Mouse (Mus musculus) cerebellum, adult 8-10 months (tissue): Measurements from ENCODE around the gene Lrch1.

Experiments used
- DNase-seq: peaks from one replicate; pipeline ENCODE4 v3.0.0; 2022

Lrch1 gene

DNA sequence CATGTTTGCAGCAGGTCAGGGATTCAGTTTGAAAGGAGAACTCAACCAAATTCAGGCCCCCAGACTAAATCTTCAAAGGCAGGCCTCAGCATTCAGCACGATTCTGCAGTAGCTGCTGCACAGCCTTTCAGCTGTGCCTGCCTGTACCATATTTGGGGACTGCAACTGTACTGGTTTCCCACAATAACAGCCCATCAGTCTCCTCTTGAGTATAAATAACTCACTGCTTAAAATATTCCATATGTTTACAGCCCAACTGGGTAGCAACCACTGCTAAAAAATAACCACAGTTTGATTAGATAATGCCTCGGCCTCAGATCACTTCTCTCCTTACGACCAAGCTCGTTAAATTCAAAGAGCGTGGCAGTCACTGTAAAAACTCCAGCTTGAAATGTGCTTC lies 101.0 kb downstream of the Lrch1 start:
- no peak for DNase-seq

DNA sequence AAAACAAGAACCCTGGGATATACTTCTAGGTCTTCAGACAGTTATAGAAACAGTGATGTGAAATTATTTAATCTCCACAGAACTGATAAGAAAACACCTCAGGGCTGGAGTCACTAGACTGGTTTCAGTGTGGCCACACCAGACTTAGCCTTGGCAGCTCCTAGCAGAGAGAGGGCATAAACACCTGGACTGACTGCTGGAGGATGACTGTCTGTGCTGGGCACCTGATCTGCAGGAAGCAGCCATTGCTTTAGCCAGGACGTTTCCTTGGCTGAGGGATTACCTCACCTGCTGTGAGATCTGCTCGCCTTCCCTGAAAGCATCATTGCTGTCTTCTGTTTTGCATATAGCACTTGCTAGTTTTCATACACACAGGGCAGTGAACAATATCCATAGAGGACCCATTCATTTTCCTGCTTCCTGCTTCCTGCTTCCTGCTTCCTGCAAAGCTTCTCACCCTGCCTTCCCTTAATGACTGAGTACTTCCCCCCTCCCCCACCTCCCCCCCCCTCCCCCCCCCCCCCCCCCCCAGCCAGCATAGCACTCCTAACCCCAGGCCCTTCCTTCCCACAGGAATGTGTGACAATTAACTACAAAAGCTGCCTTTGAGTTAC lies 101.9 kb downstream of the Lrch1 start:
- DNase-seq: no peak

DNA sequence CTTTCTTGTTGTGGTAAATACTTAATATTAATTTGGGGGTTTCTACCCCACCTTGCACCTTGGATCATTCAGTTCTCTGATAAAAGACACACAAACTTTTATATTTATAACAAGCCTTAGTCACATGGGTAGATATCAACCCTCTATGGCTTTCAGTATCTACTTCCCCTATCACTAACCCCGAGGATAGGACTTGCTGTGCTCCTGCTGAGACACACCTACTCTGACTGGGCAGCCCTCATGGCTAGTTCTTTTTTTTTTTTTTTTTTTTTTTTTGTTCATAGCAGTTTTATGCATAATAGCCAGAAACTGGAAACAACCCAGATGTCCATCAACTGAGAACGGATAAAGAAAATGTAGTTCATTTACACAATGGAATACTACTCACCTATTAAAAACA lies 106.0 kb downstream of the Lrch1 start:
- no peak for DNase-seq

- no peak for DNase-seq
Observed at GRCm38 (mm10) chr14:74841297-74841696, 106.4 kb downstream of the Lrch1 start.

- DNase-seq: no peak
Observed at GRCm38 (mm10) chr14:74840820-74841219, 106.9 kb downstream of the Lrch1 start.

DNA sequence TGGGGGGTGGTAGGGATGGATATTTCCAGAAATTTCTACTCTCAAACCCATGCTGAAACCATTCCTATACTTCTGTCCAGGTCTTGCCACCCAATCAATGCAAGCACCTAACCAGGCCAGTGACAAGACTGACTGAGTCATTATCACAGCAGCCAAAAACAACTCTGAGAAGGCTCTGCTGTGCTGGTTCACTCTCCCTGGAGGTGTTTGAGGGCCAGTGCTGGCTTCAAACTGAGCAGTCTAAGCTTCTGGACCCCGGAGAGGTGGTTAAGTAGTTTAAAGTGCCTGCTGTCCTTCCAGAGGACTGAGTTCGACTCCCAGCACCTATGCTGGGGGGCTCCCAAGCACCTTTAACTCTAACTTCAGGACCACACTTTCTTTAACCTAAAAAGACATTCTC lies 107.3 kb downstream of the Lrch1 start:
- DNase-seq: no peak

DNA sequence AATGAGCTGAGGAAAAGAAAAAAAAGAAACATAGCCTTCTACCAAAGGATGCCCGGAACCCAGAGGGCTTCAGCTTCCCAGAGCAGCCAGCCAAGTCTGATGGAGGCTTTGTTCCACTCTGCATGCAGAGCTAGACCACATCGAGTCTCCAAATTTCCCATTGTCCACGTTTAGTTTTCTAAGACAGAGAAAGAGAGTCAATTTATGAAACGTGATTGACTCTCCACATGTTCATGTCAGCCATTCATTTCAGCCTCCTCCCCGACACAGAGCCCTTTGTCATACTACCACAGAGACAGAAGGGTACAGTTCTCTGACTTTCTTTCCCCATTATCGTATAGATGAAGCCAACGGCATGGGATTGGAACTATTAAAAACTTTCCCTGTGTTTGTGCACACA lies 108.9 kb downstream of the Lrch1 start:
- DNase-seq: no peak

DNA sequence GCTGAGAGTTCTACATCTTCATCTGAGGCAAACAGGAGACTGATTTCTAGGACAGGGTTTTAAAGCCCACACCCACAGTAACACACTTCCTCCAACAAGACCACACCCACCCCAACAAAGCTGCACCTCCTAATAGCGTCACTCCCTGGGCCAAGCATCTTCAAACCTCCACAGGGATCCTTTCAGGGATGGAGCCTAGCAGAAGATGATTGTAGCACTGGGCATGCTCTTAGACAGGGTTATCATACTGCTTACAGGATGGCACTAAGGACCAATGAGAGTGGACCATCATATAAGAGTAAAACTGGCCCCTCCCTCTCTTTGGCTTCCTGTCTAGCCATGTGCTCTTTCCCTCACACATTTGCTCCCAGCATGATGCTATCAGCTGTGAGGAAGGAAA lies 112.7 kb downstream of the Lrch1 start:
- DNase-seq: no peak

- DNase-seq: no peak
Observed at GRCm38 (mm10) chr14:74834215-74834614, 113.5 kb downstream of the Lrch1 start.

GRCm38 (mm10) chr14:74831653-74832052 lies 116.0 kb downstream of the Lrch1 start:
- DNase-seq: no peak

GRCm38 (mm10) chr14:74831050-74831449 lies 116.6 kb downstream of the Lrch1 start:
- no peak for DNase-seq

GRCm38 (mm10) chr14:74830591-74830990 lies 117.1 kb downstream of the Lrch1 start:
- DNase-seq: no peak

- no peak for DNase-seq
Observed at GRCm38 (mm10) chr14:74822757-74823680, 124.7 kb downstream of the Lrch1 start.

GRCm38 (mm10) chr14:74822048-74822447 lies 125.6 kb downstream of the Lrch1 start:
- DNase-seq: no peak

DNA sequence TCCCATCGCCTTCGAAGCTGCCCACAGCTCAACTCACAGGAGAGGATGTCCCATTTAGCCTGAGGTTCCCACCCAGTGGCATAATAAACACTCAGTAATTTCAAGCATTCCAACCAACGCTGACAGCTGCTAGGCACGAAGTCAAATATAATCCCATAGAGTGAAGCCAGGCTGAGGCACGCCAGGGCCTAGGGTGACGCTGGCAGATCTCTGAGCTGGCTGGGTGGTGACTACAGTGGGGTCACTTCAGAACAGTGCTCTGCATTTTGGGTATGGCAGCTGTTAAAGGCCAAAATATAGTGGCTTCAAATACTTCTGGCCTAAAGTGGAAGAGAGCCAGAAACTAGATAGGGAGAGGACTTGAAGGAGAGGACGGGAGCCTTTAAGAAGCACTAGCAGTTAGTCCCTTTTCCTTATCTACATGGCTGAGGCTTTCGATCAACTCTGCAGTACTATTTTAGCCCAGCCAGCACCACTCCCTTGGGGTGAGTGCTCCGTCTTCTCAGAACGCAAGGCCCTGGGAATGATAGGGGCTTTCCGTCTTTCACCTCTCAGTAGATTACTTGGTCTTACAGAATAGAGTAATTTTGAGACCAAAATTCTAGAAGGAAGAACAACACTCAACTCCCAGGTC lies 127.4 kb downstream of the Lrch1 start:
- DNase-seq: no peak

- DNase-seq: no peak
Observed at GRCm38 (mm10) chr14:74816705-74817104, 131.0 kb downstream of the Lrch1 start.

GRCm38 (mm10) chr14:74814848-74815789 lies 132.6 kb downstream of the Lrch1 start:
- DNase-seq: no peak

GRCm38 (mm10) chr14:74811617-74812016 lies 136.1 kb downstream of the Lrch1 start:
- no peak for DNase-seq

DNA sequence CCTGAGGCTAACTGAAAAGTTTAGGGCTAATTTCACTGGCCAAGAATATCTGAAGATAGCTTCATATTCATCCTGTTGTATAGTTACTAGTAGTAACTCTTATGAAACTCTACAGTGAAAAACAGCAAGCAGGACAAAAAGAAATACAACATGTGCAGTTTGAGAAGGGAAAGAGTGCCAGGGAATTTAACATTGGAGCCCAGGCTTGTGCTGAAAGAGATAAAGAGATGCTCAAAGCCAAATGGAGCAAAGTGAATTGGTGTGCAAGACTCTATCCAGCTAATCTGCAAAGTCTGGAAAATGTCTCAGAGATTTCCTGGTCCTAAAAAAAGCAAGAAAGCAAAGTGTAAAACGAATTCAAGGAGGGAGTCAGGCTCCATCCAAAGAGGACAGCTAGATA lies 145.7 kb downstream of the Lrch1 start:
- DNase-seq: no peak

- DNase-seq: no peak
Observed at GRCm38 (mm10) chr14:74798063-74798890, 149.4 kb downstream of the Lrch1 start.

GRCm38 (mm10) chr14:74797386-74798062 lies 150.2 kb downstream of the Lrch1 start:
- DNase-seq: no peak
